8 mouse cellular contexts compared by ENCODE assay signal in the genomic region with DNA sequence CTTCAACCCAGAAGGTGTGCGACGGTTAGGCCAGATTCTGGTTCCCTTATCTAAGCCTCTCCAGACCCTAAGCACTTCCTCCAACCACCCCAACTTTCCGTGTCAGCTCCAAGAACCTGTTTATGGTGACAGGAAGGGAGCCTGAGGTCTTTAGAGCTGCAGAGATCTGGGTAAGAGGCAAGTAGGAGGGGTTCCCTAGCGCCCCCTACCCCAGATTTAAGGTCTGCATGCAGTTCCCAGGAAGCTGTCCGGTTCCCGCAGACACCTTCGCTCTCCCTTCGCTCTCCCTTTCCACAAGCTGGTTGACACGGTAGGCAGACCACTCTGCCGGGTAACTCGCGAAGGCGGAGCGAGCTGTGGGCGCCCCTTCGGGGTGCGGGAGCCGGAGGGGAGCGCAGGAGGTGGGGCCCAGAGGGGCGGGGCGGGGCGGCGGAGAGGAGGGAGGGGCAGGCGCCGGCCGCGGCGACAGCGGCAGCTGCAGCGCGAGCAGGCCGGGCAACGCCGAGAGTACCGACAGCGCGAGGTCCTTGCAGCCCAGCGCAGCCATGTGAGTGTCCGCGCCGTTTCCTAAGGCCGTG. TPM values are rescaled to one million over a fixed set of nuclear protein-coding genes. Genes with fewer than 3 reads are reported as not detected.
DNase-seq lines count a peak whose midpoint lies in the region; ATAC-seq and TF ChIP-seq lines count a peak whose summit lies in the region.

Gene Ripor1 (plus strand): TSS at position 452 of the 578 bp plus-strand sequence.

- H3K4me2 ChIP-seq in embryonic facial prominence, embryonic 14.5 days (ENCODE audit: low read depth, low read length) = peak within 1 kb of the TSS; percentile 78
- peak within 1 kb of the TSS; percentile 91 for H3K4me2 ChIP-seq in stomach, embryonic 14.5 days (replicated peaks; ENCODE audit: low read depth, low read length)

- no peaks in the 10 kb centered on the region for H3K9me3 ChIP-seq in embryonic facial prominence, embryonic 14.5 days (ENCODE audit: control insufficient read depth, low read length)
- H3K9me3 ChIP-seq in stomach, embryonic 14.5 days (ENCODE audit: control insufficient read depth, low read depth, low read length) = no peaks in the 10 kb centered on the region

- WGBS in embryonic facial prominence, embryonic 14.5 days = 0% methylated on average over 7 of the region's 42 CpGs
- 1% methylated on average over 32 of the region's 42 CpGs for WGBS in liver, adult 2 months
- WGBS in stomach, embryonic 14.5 days = under 1% methylated on average over 37 of the region's 42 CpGs

- H3K27ac ChIP-seq in embryonic facial prominence, embryonic 14.5 days (replicated peaks; ENCODE audit: low read depth, low read length) = peak within 1 kb of the TSS; percentile 88
- peak within 1 kb of the TSS; percentile 79 for H3K27ac ChIP-seq in liver, adult 2 months (replicated peaks; ENCODE audit: insufficient read depth, low read depth, low read length)
- H3K27ac ChIP-seq in stomach, embryonic 14.5 days (ENCODE audit: low read length) = peak within 1 kb of the TSS; percentile 88

- TF ChIP-seq POLR2A in liver, adult 2 months (IDR thresholded peaks at IDR 0.05; ENCODE audit: extremely low read depth, insufficient read depth, low read length) = peak; percentile 73

- H3K79me2 ChIP-seq in C2C12 (ENCODE audit: control insufficient read depth, insufficient read depth) = peaks cover 46% of the 10 kb centered on the region
- H3K79me2 ChIP-seq in liver, adult 2 months (ENCODE audit: control insufficient read depth, insufficient read depth, low read length) = peaks cover 13% of the 10 kb centered on the region

- no peaks in the 10 kb centered on the region for H3K36me3 ChIP-seq in C2C12 (ENCODE audit: control insufficient read depth, insufficient read depth)
- no peaks in the 10 kb centered on the region for H3K36me3 ChIP-seq in embryonic facial prominence, embryonic 14.5 days (ENCODE audit: control insufficient read depth, insufficient read depth, low read length)
- no peaks in the 10 kb centered on the region for H3K36me3 ChIP-seq in liver, adult 2 months (ENCODE audit: control insufficient read depth, insufficient read depth, low read length)
- no peaks in the 10 kb centered on the region for H3K36me3 ChIP-seq in stomach, embryonic 14.5 days (ENCODE audit: control insufficient read depth, insufficient read depth, low read length)

- H3K4me1 ChIP-seq in embryonic facial prominence, embryonic 14.5 days (ENCODE audit: control insufficient read depth, insufficient read depth, low read length) = peaks cover 12% of the 10 kb centered on the region
- H3K4me1 ChIP-seq in liver, adult 2 months (ENCODE audit: control insufficient read depth, insufficient read depth, low read length) = peaks cover 9% of the 10 kb centered on the region
- H3K4me1 ChIP-seq in stomach, embryonic 14.5 days (ENCODE audit: control insufficient read depth, insufficient read depth, low read length) = peaks cover 17% of the 10 kb centered on the region

- H3K4me3 ChIP-seq in C2C12 (ENCODE audit: insufficient read depth, poor library complexity, severe bottlenecking) = peak within 1 kb of the TSS; percentile 68
- peak within 1 kb of the TSS; percentile 80 for H3K4me3 ChIP-seq in embryonic facial prominence, embryonic 14.5 days (ENCODE audit: low read depth, low read length)
- H3K4me3 ChIP-seq in liver, adult 2 months (ENCODE audit: insufficient read depth, low read depth, low read length) = peak within 1 kb of the TSS; percentile 71
- peak within 1 kb of the TSS; percentile 68 for H3K4me3 ChIP-seq in stomach, embryonic 14.5 days (ENCODE audit: low read depth, low read length)

- peak; percentile 0 for TF ChIP-seq CTCF in C2C12 (IDR thresholded peaks at IDR 0.05; ENCODE audit: control insufficient read depth, insufficient read depth, insufficient read length)
- TF ChIP-seq CTCF in liver, adult 2 months (IDR thresholded peaks at IDR 0.05; ENCODE audit: low read depth, low read length) = peak; percentile 60

- H3K9ac ChIP-seq in embryonic facial prominence, embryonic 14.5 days (ENCODE audit: low read depth, low read length) = peak within 1 kb of the TSS; percentile 86
- peak within 1 kb of the TSS; percentile 77 for H3K9ac ChIP-seq in liver, adult 2 months (ENCODE audit: low read depth, low read length)
- peak within 1 kb of the TSS; percentile 79 for H3K9ac ChIP-seq in stomach, embryonic 14.5 days (replicated peaks; ENCODE audit: low read depth, low read length)

- peak within 1 kb of the TSS; percentile 99 for H3ac ChIP-seq in C2C12 (ENCODE audit: control insufficient read depth, insufficient read length, low read depth)

- DNase-seq in adrenal gland, postnatal 36 days = peak; percentile 83 to 92
- DNase-seq in embryonic facial prominence, embryonic 14.5 days (ENCODE audit: low spot score) = peak; percentile 83
- peak; percentile 73 for DNase-seq in heart, adult 8-10 months (ENCODE audit: low spot score)
- DNase-seq in kidney, adult 8-10 months = peak; percentile 69 to 71
- peak; percentile 52 for DNase-seq in liver, adult 2 months (ENCODE audit: extremely low read depth, low read depth, low spot score)

- H3K79me3 ChIP-seq in C2C12 (ENCODE audit: low read depth) = peaks cover 26% of the 10 kb centered on the region

- ATAC-seq in embryonic facial prominence, embryonic 14.5 days (ENCODE audit: low read depth) = peak; percentile 88
- peak; percentile 18 for ATAC-seq in monocyte, adult 5-6 weeks (replicated peaks; ENCODE audit: insufficient number of reproducible peaks, low FRiP score, low TSS enrichment, poor library complexity, severe bottlenecking)
- ATAC-seq in stomach, embryonic 14.5 days (ENCODE audit: insufficient number of reproducible peaks, insufficient read depth, low FRiP score, low read depth) = peak; percentile 80

- no peaks in the 10 kb centered on the region for H3K27me3 ChIP-seq in C2C12 (ENCODE audit: control insufficient read depth, insufficient read depth, insufficient read length)
- H3K27me3 ChIP-seq in embryonic facial prominence, embryonic 14.5 days (replicated peaks; ENCODE audit: control insufficient read depth, insufficient read depth, low read length) = no peaks in the 10 kb centered on the region
- H3K27me3 ChIP-seq in liver, adult 2 months (ENCODE audit: control insufficient read depth, insufficient read depth, low read length) = no peaks in the 10 kb centered on the region
- no peaks in the 10 kb centered on the region for H3K27me3 ChIP-seq in stomach, embryonic 14.5 days (ENCODE audit: control insufficient read depth, insufficient read depth, low read length)

TF ChIP-seq in C2C12, 6 proteins besides CTCF, POLR2A, EP300 and RAD21:
- no peak for TF ChIP-seq MAX (IDR thresholded peaks at IDR 0.05)
- TF ChIP-seq CEBPB (IDR thresholded peaks at IDR 0.05; ENCODE audit: low read depth) = no peak
- TF ChIP-seq MYOD1 (IDR thresholded peaks at IDR 0.05; ENCODE audit: control insufficient read depth, insufficient read length, low read depth) = peak; percentile 14

RNA-seq across cellular contexts. Expression of gene Ripor1, which starts in this region (rescaled TPM):
- 28.7 TPM for polyA plus RNA-seq in C2C12 (2012; fragmentation: generic; extraction: Trizol)
- total RNA-seq in adrenal gland, postnatal 36 days (2021) = 10 to 100 TPM; 27.5 to 33.8 TPM
- 22.4 and 23.6 TPM in 2 replicates for polyA plus RNA-seq in embryonic facial prominence, embryonic 14.5 days (2014; fragmentation: Nextera tagmentation; extraction: Ambion mirVana)
- total RNA-seq in heart, adult 8-10 months (2022) = 10 to 100 TPM; 45.5 to 50.0 (median 47.4) TPM
- total RNA-seq in liver, adult 2 months (2014; rRNA removed) = 1.3 and 2.6 TPM in 2 replicates
- 5.5 and 7.4 TPM in 2 replicates for polyA plus RNA-seq in liver, adult 2 months (2012; rRNA removed)
- 0.64 to 6.4 TPM (median 1.2 TPM) in 3 replicates for total RNA-seq in monocyte, adult 5-6 weeks (2017)
- 18.5 and 20.8 TPM in 2 replicates for polyA plus RNA-seq in stomach, embryonic 14.5 days (2014; fragmentation: Nextera tagmentation; extraction: Ambion mirVana)

Comparison
In these comparisons a context has a peak if more than half of its experiments do, and no peak if none do; other contexts are left out.
1. Peak in every context shown above with its lines: DNase-seq, ATAC-seq, H3K4me3 ChIP-seq and H3K27ac ChIP-seq.
2. ATAC-seq: peak in every context shown above with its lines; median percentile 88 in embryonic facial prominence, embryonic 14.5 days; 80 in stomach, embryonic 14.5 days; 18 in monocyte, adult 5-6 weeks.